Mouse (Mus musculus) brain, adult 2 months (tissue): Measurements from ENCODE around the gene Appbp2.
"Not testable (repeated sequence)": the region's sequence is repeated elsewhere in the genome, so short reads cannot be mapped to it uniquely, and the experiment has no call there.

Experiments
- DNase-seq: peaks from one replicate; pipeline ENCODE4 v3.0.0; 2011; ENCODE audit warnings: low read depth, low spot score

Gene Appbp2

DNA sequence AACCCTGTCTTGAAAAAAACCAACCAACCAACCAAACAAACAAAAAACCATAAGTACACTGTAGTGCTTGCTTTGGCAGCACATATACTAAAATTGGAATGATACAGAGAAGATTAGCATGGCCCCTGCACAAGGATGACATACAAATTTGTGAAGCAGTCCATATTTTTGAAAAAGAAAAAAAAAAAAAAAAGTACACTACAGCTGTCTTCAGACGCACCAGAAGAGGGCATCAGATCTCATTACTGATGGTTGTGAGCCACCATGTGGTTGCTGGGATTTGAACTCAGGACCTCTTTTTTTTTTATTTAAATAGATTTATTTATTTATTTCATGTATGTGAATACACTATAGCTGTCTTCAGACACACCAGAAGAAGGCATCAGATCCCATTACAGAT lies 71.9 kb downstream of the Appbp2 start:
- DNase-seq = not testable (repeated sequence)

DNA sequence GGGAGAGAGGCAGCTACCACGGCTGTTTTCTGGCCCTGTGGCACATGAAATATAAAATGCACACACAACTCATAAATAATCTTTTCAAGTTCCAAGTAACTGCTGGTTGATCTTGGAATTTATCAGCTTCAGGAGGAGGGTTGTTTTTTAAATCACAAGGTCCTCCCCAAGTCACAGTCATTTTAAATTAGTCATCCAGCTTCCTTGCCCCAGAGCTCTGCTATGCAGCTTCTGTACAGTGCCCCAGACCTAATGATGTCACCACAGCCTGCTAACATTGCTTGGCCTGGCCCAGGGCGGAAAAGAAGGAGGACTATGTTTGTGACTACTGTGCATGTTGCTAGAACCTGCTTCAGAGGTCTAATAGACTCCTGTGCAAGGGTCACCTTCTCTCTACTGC lies 77.6 kb downstream of the Appbp2 start:
- no peak for DNase-seq

DNA sequence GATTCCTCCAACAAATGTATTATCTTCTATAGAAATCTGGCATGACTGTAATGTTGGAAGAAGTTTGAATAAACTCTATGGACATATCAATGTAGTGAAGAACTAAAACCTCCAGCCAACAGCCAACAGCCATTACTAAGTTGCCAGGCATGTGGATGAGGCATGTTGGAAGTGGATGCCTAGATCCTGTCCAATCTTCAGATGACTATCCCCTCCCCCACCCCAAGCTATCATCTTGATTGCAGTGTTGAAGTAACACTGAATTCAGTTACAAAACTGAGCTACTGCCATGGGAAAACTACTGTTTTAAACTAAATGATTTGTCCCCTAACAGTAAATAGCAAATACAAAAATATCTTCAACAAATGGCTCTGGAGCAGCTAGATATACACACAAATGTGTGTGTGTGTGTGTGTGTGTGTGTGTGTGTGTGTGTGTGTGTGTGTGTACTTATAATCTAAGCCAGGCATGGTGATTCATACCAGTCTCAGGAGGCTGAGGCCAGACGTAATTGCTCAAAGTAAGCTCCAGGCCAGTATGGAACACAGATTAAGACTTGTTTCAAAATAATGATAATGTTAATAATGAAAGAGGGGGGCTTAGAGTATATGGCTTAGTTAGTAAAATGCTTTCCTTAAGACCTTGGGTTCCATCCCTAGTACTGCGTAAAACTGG lies 82.5 kb downstream of the Appbp2 start:
- DNase-seq = no peak

DNA sequence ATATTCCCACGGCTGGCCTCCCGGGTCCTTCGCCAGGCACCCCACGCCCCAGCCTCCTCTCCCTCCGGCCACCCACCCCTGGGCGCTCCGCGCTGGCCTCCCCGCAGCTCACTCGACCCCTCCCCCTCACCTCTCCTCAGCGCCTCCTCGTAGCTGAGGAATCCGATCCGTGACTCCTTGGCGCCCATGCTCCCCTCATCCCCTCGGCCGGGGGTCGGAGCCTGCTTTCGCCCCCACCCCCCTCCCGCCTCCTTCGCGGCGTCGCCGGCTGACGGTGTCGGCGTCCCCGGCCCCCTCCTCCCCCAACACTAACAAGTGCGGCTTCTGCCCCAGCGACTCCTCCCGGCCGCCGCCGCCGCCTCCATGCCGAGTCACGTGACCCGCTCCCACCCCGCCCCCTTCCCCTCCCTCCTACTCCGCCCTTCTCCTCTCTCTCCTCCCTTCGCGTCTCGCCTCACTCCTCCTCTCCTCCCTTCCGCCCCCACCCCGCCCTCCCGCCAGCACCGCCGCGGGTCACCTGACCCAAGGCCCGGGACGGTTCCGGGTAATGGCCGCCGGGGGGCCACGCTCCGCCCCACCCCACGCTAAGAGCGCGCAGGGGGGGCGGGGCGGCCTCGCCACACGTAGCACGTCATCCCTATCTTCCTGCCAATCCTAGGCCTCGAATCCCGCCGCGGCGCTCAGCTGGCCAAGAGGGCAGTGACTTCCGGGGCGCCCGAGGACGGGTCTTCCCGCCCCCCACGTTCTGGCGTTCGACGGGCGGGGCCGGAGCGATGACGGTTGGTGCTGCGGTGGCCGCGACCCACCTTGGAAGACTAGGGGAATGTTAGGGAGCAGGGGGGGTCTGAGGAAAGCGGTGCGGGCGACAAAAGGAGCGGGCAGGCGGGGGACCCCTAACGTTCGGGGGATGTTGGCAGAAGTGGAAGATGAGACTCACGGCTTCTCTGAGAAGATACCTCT lies 95.1 kb downstream of the Appbp2 start, which contains the start of gene Usp32:
Gene Usp32 (minus strand): TSS at position 581 of the 960 bp plus-strand sequence.
- peak; percentile 99 for DNase-seq

GRCm38 (mm10) chr11:85138776-85139474 lies 96.0 kb downstream of the Appbp2 start:
- DNase-seq = peak; percentile 36
